ENCODE assay signal across 25 mouse cellular contexts in genomic region chr2:106825461-106825860, GRCm38 (mm10).
DNase-seq lines count a peak whose midpoint lies in the region; ATAC-seq lines count a peak whose summit lies in the region.
"Had no signal": no experiment of that assay in that cellular context is flagged by ENCODE, and none has a peak within 500 bp of the region (broad histone marks: within the 10 kb centered on the region; RNA-seq: fewer than 3 reads in every experiment).

No protein-coding gene starts in this region.

- peak; percentile 15 for DNase-seq in heart, adult 11 months
- DNase-seq in heart, postnatal 25 days (ENCODE audit: low spot score), result no peak
- DNase-seq in cerebellum, adult 11-12 months, result no peak
- DNase-seq: adrenal gland, adult 8-10 months; adrenal gland, postnatal 14 days; adrenal gland, postnatal 36 days; B cell, adult 2 months; cerebellum, adult 18-20 months; cerebellum, adult 8-10 months; cerebellum, adult 9-11 months; cerebellum, postnatal 14 days; cerebellum, postnatal 36 days; forebrain, postnatal 0 days had no signal

- no peak overlapping the region for H3K9ac ChIP-seq in hindbrain, embryonic 13.5 days
- H3K9ac ChIP-seq: embryonic facial prominence, embryonic 12.5 days; forebrain, embryonic 13.5 days; forebrain, embryonic 15.5 days; forebrain, postnatal 0 days had no signal

- no peaks in the 10 kb centered on the region for H3K9me3 ChIP-seq in hindbrain, embryonic 13.5 days
- H3K9me3 ChIP-seq: embryonic facial prominence, embryonic 10.5 days; embryonic facial prominence, embryonic 12.5 days; forebrain, embryonic 13.5 days; forebrain, embryonic 15.5 days had no signal

- H3K4me1 ChIP-seq in hindbrain, embryonic 13.5 days (replicated peaks), result peaks cover 57% of the 10 kb centered on the region

- 81% methylated on average over 2 of the region's 2 CpGs for WGBS in hindbrain, embryonic 13.5 days

- peak; percentile 90 for ATAC-seq in common myeloid progenitor, adult 5-6 weeks (replicated peaks; ENCODE audit: low read depth, poor library complexity, severe bottlenecking)
- peak; percentile 92 for ATAC-seq in megakaryocyte progenitor cell, adult 5-6 weeks (replicated peaks; ENCODE audit: poor library complexity)
- ATAC-seq in hindbrain, embryonic 13.5 days (ENCODE audit: low FRiP score), result no peak
- ATAC-seq: activated CD4-positive, CD25-positive, alpha-beta regulatory T cell, adult 4 months; CD4-positive, CD25-positive, alpha-beta regulatory T cell, adult 4 months; forebrain, embryonic 13.5 days; forebrain, embryonic 15.5 days; forebrain, postnatal 0 days; Patski had no signal

- no peaks in the 10 kb centered on the region for H3K36me3 ChIP-seq in hindbrain, embryonic 13.5 days
- H3K36me3 ChIP-seq: embryonic facial prominence, embryonic 10.5 days; embryonic facial prominence, embryonic 12.5 days; forebrain, embryonic 15.5 days; G1E had no signal

- intact Hi-C loops in heart, postnatal 25 days (cut with DNase I), result no loop called here

- no peak overlapping the region for H3K4me2 ChIP-seq in hindbrain, embryonic 13.5 days
- H3K4me2 ChIP-seq: embryonic facial prominence, embryonic 12.5 days; forebrain, embryonic 13.5 days; forebrain, embryonic 15.5 days had no signal

- no peak overlapping the region for H3K4me3 ChIP-seq in hindbrain, embryonic 13.5 days
- H3K4me3 ChIP-seq: embryonic facial prominence, embryonic 10.5 days; embryonic facial prominence, embryonic 12.5 days; forebrain, embryonic 13.5 days; forebrain, embryonic 15.5 days had no signal

- H3K27me3 ChIP-seq in hindbrain, embryonic 13.5 days, result no peaks in the 10 kb centered on the region
- H3K27me3 ChIP-seq: CH12.LX; embryonic facial prominence, embryonic 12.5 days; forebrain, embryonic 13.5 days; forebrain, embryonic 15.5 days; Patski had no signal

- H3K27ac ChIP-seq in hindbrain, embryonic 13.5 days, result no peak overlapping the region
- H3K27ac ChIP-seq: embryonic facial prominence, embryonic 10.5 days; embryonic facial prominence, embryonic 12.5 days; forebrain, embryonic 13.5 days; forebrain, embryonic 15.5 days had no signal
